Mouse (Mus musculus): ENCODE results near the gene Iqcn. TPM values are rescaled to one million over a fixed set of nuclear protein-coding genes. Genes with fewer than 3 reads are reported as not detected.

The Iqcn gene
- not detected for polyA plus RNA-seq (2014; fragmentation: Illumina TruSeq; extraction: RNeasy Lipid Tissue Mini Kit (QIAGEN cat#74804))

GRCm38 (mm10) chr8:70703287-70703686 is at the start of gene Iqcn:
Gene Iqcn (plus strand): TSS chr8:70703457.

GRCm38 (mm10) chr8:70660273-70660725 is 43.0 kb upstream of the Iqcn start, which contains the start of gene Pgpep1:
Gene Pgpep1 (minus strand): TSS chr8:70660388.

GRCm38 (mm10) chr8:70673079-70673856 is 30.0 kb upstream of the Iqcn start, which contains the start of gene Lsm4:
Gene Lsm4 (plus strand): TSS chr8:70673248.

GRCm38 (mm10) chr8:70698310-70699109 is 4.7 kb upstream of the Iqcn start, which contains the start of gene Jund:
Gene Jund (plus strand): TSS chr8:70698949.

GRCm38 (mm10) chr8:70718297-70718696 is 15.0 kb downstream of the Iqcn start, which contains the start of gene Gm3336:
Gene Gm3336 (plus strand): TSS chr8:70718543.

GRCm38 (mm10) chr8:70723486-70724210 is 20.4 kb downstream of the Iqcn start, which contains the start of gene Pde4c:
Gene Pde4c (plus strand): TSS chr8:70723720.

GRCm38 (mm10) chr8:70754043-70754870 is 51.0 kb downstream of the Iqcn start, which contains the start of gene Rab3a:
Gene Rab3a (plus strand): TSS chr8:70754679.

GRCm38 (mm10) chr8:70760775-70761406 is 57.6 kb downstream of the Iqcn start, which contains the start of gene Mpv17l2:
Gene Mpv17l2 (minus strand): TSS chr8:70760946.

Other genes starting within 250 kb of the Iqcn start
- gene Klhl26, start 226.5 kb upstream of the Iqcn start, polyA plus RNA-seq (2014; fragmentation: Illumina TruSeq; extraction: RNeasy Lipid Tissue Mini Kit (QIAGEN cat#74804)): 3.4 TPM
- gene Tmem59l, start 216.1 kb upstream of the Iqcn start, polyA plus RNA-seq (2014; fragmentation: Illumina TruSeq; extraction: RNeasy Lipid Tissue Mini Kit (QIAGEN cat#74804)): not detected
- gene Crlf1, start 210.3 kb upstream of the Iqcn start, polyA plus RNA-seq (2014; fragmentation: Illumina TruSeq; extraction: RNeasy Lipid Tissue Mini Kit (QIAGEN cat#74804)): not detected
- 1.3 TPM for gene Rex1bd, start 196.7 kb upstream of the Iqcn start, polyA plus RNA-seq (2014; fragmentation: Illumina TruSeq; extraction: RNeasy Lipid Tissue Mini Kit (QIAGEN cat#74804))
- gene Uba52, start 192.7 kb upstream of the Iqcn start, polyA plus RNA-seq (2014; fragmentation: Illumina TruSeq; extraction: RNeasy Lipid Tissue Mini Kit (QIAGEN cat#74804)): 1.5 TPM
- gene Fkbp8, start 175.7 kb upstream of the Iqcn start, polyA plus RNA-seq (2014; fragmentation: Illumina TruSeq; extraction: RNeasy Lipid Tissue Mini Kit (QIAGEN cat#74804)): 1.2 TPM
- gene Kxd1, start 175.5 kb upstream of the Iqcn start, polyA plus RNA-seq (2014; fragmentation: Illumina TruSeq; extraction: RNeasy Lipid Tissue Mini Kit (QIAGEN cat#74804)): 8.4 TPM
- gene Ell, start 164.0 kb upstream of the Iqcn start, polyA plus RNA-seq (2014; fragmentation: Illumina TruSeq; extraction: RNeasy Lipid Tissue Mini Kit (QIAGEN cat#74804)): 0.74 TPM
- 0.29 TPM for gene Isyna1, start 109.1 kb upstream of the Iqcn start, polyA plus RNA-seq (2014; fragmentation: Illumina TruSeq; extraction: RNeasy Lipid Tissue Mini Kit (QIAGEN cat#74804))
- gene Ssbp4, start 94.6 kb upstream of the Iqcn start, polyA plus RNA-seq (2014; fragmentation: Illumina TruSeq; extraction: RNeasy Lipid Tissue Mini Kit (QIAGEN cat#74804)): not detected
- not detected for gene Lrrc25, start 87.3 kb upstream of the Iqcn start, polyA plus RNA-seq (2014; fragmentation: Illumina TruSeq; extraction: RNeasy Lipid Tissue Mini Kit (QIAGEN cat#74804))
- gene Gdf15, start 71.0 kb upstream of the Iqcn start, polyA plus RNA-seq (2014; fragmentation: Illumina TruSeq; extraction: RNeasy Lipid Tissue Mini Kit (QIAGEN cat#74804)): not detected
- gene Pgpep1, start 43.1 kb upstream of the Iqcn start, polyA plus RNA-seq (2014; fragmentation: Illumina TruSeq; extraction: RNeasy Lipid Tissue Mini Kit (QIAGEN cat#74804)): 17.5 TPM
- not detected for gene Lsm4, start 30.2 kb upstream of the Iqcn start, polyA plus RNA-seq (2014; fragmentation: Illumina TruSeq; extraction: RNeasy Lipid Tissue Mini Kit (QIAGEN cat#74804))
- gene Jund, start 4.5 kb upstream of the Iqcn start, polyA plus RNA-seq (2014; fragmentation: Illumina TruSeq; extraction: RNeasy Lipid Tissue Mini Kit (QIAGEN cat#74804)): 20.4 TPM
- not detected for gene Gm3336, start 15.1 kb downstream of the Iqcn start, polyA plus RNA-seq (2014; fragmentation: Illumina TruSeq; extraction: RNeasy Lipid Tissue Mini Kit (QIAGEN cat#74804))
- not detected for gene Pde4c, start 20.3 kb downstream of the Iqcn start, polyA plus RNA-seq (2014; fragmentation: Illumina TruSeq; extraction: RNeasy Lipid Tissue Mini Kit (QIAGEN cat#74804))
- gene Rab3a, start 51.2 kb downstream of the Iqcn start, polyA plus RNA-seq (2014; fragmentation: Illumina TruSeq; extraction: RNeasy Lipid Tissue Mini Kit (QIAGEN cat#74804)): 2.5 TPM
- gene Mpv17l2, start 57.5 kb downstream of the Iqcn start, polyA plus RNA-seq (2014; fragmentation: Illumina TruSeq; extraction: RNeasy Lipid Tissue Mini Kit (QIAGEN cat#74804)): not detected
- gene Pik3r2, start 73.3 kb downstream of the Iqcn start, polyA plus RNA-seq (2014; fragmentation: Illumina TruSeq; extraction: RNeasy Lipid Tissue Mini Kit (QIAGEN cat#74804)): 1.7 TPM
- gene Mast3, start 101.6 kb downstream of the Iqcn start, polyA plus RNA-seq (2014; fragmentation: Illumina TruSeq; extraction: RNeasy Lipid Tissue Mini Kit (QIAGEN cat#74804)): 2.1 TPM
- not detected for gene Il12rb1, start 105.0 kb downstream of the Iqcn start, polyA plus RNA-seq (2014; fragmentation: Illumina TruSeq; extraction: RNeasy Lipid Tissue Mini Kit (QIAGEN cat#74804))
- gene Arrdc2, start 136.3 kb downstream of the Iqcn start, polyA plus RNA-seq (2014; fragmentation: Illumina TruSeq; extraction: RNeasy Lipid Tissue Mini Kit (QIAGEN cat#74804)): 1.1 TPM
- 0.26 TPM for gene Kcnn1, start 159.8 kb downstream of the Iqcn start, polyA plus RNA-seq (2014; fragmentation: Illumina TruSeq; extraction: RNeasy Lipid Tissue Mini Kit (QIAGEN cat#74804))
- not detected for gene Ccdc124, start 170.5 kb downstream of the Iqcn start, polyA plus RNA-seq (2014; fragmentation: Illumina TruSeq; extraction: RNeasy Lipid Tissue Mini Kit (QIAGEN cat#74804))
- gene Slc5a5, start 189.3 kb downstream of the Iqcn start, polyA plus RNA-seq (2014; fragmentation: Illumina TruSeq; extraction: RNeasy Lipid Tissue Mini Kit (QIAGEN cat#74804)): not detected
- gene Rpl18a, start 194.0 kb downstream of the Iqcn start, polyA plus RNA-seq (2014; fragmentation: Illumina TruSeq; extraction: RNeasy Lipid Tissue Mini Kit (QIAGEN cat#74804)): 39.0 TPM
- 2.4 TPM for gene Map1s, start 202.5 kb downstream of the Iqcn start, polyA plus RNA-seq (2014; fragmentation: Illumina TruSeq; extraction: RNeasy Lipid Tissue Mini Kit (QIAGEN cat#74804))